Mouse (Mus musculus) hindbrain, embryonic 13.5 days (tissue): ENCODE data around the gene Sipa1l1. TPM values are rescaled to one million over a fixed set of nuclear protein-coding genes. Genes with fewer than 3 reads are reported as not detected.
A peak's percentile ranks its signal among the peaks of the same experiment; 100 is the strongest.

Experiments
- ATAC-seq: fragments of 200-750 bp; cut with Nextera tagmentation; 2 replicates; pipeline ENCODE4 v1.8.0; 2017; ENCODE audit warnings: moderate TSS enrichment; ENCODE audit not compliant: low FRiP score
- H3K27ac ChIP-seq: fragments of 300-500 bp; sonication (generic); 2 replicates; pipeline ENCODE4 v1.5.1; 2015; ENCODE audit warnings: inconsistent platforms, mild to moderate bottlenecking, moderate library complexity
- H3K27me3 ChIP-seq: fragments of 300-500 bp; sonication (generic); 2 replicates; pipeline ENCODE4 v1.6.1; 2015; ENCODE audit warnings: mild to moderate bottlenecking, inconsistent platforms
- H3K36me3 ChIP-seq: fragments of 300-500 bp; sonication (generic); 2 replicates; pipeline ENCODE4 v1.6.1; 2015; ENCODE audit warnings: mild to moderate bottlenecking, inconsistent platforms
- H3K4me1 ChIP-seq: fragments of 300-500 bp; sonication (generic); replicated peaks from 2 replicates; pipeline ENCODE4 v1.6.1; 2015; ENCODE audit warnings: inconsistent platforms
- H3K4me2 ChIP-seq: fragments of 300-500 bp; sonication (generic); 2 replicates; pipeline ENCODE4 v1.6.1; 2015; ENCODE audit warnings: inconsistent platforms, mild to moderate bottlenecking, moderate library complexity
- H3K4me3 ChIP-seq: fragments of 300-500 bp; sonication (generic); 2 replicates; pipeline ENCODE4 v1.5.1; 2015; ENCODE audit warnings: mild to moderate bottlenecking, inconsistent platforms
- H3K9ac ChIP-seq: fragments of 300-500 bp; sonication (generic); 2 replicates; pipeline ENCODE4 v1.6.1; 2015; ENCODE audit warnings: mild to moderate bottlenecking, inconsistent platforms
- H3K9me3 ChIP-seq: fragments of 300-500 bp; sonication (generic); 2 replicates; pipeline ENCODE4 v1.6.1; 2016; ENCODE audit warnings: inconsistent platforms
- WGBS: fragments of 180-500 bp; shearing (Covaris S2); methylation state at CpG from one replicate; pipeline ENCODE4 v1.1.7; 2015; 5-methylcytosine and 5-hydroxymethylcytosine counted together
- polyA plus RNA-seq: library from polyadenylated mRNA; unstranded; fragments of >200 nt; fragmentation: Nextera tagmentation; extraction: Ambion mirVana; gene quantifications from 2 replicates; pipeline ENCODE4 v1.2.1, GENCODE M21; 2015

The Sipa1l1 gene
- polyA plus RNA-seq, 1 experiment from 2014 or later, result 13.6 TPM

DNA sequence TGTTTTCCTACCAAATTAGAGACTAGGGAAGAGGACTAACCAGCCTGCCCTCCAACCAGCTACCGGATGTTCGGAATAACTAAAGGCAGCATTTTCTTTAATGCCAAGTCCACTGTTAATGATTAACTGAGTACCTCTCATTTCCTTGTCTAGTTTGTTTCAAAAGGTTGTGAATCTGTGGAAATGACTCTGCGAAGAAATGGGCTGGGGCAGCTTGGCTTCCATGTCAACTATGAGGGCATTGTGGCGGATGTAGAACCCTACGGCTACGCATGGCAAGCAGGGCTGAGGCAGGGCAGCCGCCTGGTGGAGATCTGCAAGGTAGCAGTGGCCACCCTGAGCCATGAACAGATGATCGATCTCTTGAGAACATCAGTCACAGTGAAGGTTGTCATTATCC, 228.1 kb downstream of the Sipa1l1 start:
- H3K27ac ChIP-seq, result no peak overlapping the region
- H3K9ac ChIP-seq, result no peak overlapping the region
- no peak overlapping the region for H3K4me2 ChIP-seq
- H3K9me3 ChIP-seq, result no peaks in the 10 kb centered on the region
- WGBS, result 86% methylated on average over 8 of the region's 8 CpGs
- no peak overlapping the region for H3K4me3 ChIP-seq
- peaks cover 16% of the 10 kb centered on the region for H3K4me1 ChIP-seq
- no peak for ATAC-seq
- H3K36me3 ChIP-seq, result no peaks in the 10 kb centered on the region
- H3K27me3 ChIP-seq, result no peaks in the 10 kb centered on the region

DNA sequence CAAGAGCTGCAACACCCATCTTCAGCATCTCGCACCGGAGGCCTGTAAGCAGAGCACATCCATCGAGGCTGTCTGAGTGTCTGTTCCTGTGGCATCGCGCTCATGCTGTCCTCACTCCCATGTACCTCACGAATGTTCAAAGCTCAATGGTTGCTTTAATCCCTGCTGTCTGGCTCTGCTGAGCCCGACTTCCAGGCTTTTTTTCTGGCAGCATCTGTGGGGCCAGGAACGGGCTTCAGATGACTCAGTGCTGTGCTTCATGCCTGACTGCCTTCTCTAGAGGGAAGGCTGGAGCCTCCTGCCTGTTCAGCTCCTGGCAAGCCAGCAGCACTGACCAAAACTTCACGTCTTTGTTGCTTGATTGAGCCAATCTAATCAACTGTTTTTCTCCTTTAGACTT, 228.6 kb downstream of the Sipa1l1 start:
- H3K9ac ChIP-seq, result no peak overlapping the region
- H3K27me3 ChIP-seq, result no peaks in the 10 kb centered on the region
- no peaks in the 10 kb centered on the region for H3K9me3 ChIP-seq
- H3K4me1 ChIP-seq, result peaks cover 16% of the 10 kb centered on the region
- no peak for ATAC-seq
- 64% methylated on average over 9 of the region's 9 CpGs for WGBS
- H3K4me3 ChIP-seq, result no peak overlapping the region
- no peak overlapping the region for H3K4me2 ChIP-seq
- no peaks in the 10 kb centered on the region for H3K36me3 ChIP-seq
- H3K27ac ChIP-seq, result no peak overlapping the region

DNA sequence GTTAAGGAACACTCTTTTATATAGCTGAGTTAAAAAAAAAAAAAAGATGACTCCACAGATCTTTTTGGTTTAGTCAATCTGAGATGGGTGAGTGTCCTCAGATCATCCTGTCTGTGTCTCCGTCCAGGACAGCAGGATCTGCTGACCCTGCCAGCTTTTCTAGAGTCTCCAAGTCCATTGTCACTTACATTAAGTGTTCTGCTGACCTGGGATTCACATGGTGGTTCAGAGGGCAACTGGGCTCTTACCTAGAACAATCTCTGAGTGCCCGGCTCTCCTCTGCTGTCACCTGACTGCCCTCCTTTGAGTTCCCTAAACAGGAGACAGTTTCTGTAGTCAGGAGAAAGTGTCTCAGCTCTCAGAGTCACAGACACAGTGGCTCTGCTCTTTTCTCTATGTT, 229.8 kb downstream of the Sipa1l1 start:
- Histone ChIP-seq H3K4me3 (no peak overlapping the region), H3K9me3 (no peaks in the 10 kb centered on the region), H3K27me3 (no peaks in the 10 kb centered on the region), H3K9ac (no peak overlapping the region), H3K4me1 (peaks cover 16% of the 10 kb centered on the region), H3K27ac (no peak overlapping the region), H3K36me3 (peaks cover 9% of the 10 kb centered on the region; the same call in 1 of the 2 replicates), H3K4me2 (no peak overlapping the region)
- 94% methylated on average over 2 of the region's 2 CpGs for WGBS
- no peak for ATAC-seq

DNA sequence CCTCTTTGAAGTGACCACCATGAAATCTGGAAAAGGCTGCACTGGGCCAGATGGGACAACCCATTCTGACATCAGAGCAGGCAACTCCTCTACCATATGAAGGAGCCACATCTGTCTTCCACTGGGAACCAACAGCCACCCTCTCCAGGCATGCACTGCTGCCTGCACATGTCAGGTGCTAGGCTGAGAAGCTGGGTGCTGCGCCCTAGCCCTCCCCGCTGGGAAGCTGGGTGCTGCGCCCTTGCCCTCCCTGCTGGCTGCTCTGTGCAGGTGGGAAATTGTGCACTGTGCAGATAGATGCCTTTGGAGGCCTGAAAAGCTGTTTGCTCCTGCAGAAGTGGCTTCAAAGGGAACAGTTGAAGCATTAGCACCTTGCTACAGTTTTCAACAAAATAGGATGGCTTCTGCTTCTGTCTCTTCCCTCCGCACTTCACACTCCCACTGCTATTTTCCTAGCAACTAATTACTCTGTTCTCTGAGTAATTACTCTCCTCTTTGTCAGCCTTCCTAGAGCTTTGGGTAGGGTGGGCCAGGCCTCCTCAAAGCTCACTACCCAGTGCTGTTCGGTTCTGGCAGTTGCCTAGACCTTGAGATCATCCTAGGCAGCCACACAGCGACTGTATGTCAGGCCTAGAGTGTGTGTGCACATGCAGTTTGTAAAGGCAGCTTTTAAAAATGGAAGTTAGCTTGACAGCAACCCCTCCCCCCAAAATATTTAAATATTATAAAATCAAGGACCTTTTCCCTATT, 231.0 kb downstream of the Sipa1l1 start:
- H3K4me1 ChIP-seq, result peaks cover 12% of the 10 kb centered on the region
- WGBS, result 89% methylated on average over 6 of the region's 6 CpGs
- no peaks in the 10 kb centered on the region for H3K9me3 ChIP-seq
- H3K4me3 ChIP-seq, result no peak overlapping the region
- no peak overlapping the region for H3K9ac ChIP-seq
- H3K4me2 ChIP-seq, result no peak overlapping the region
- no peaks in the 10 kb centered on the region for H3K27me3 ChIP-seq
- peaks cover 11% of the 10 kb centered on the region; the same call in 1 of the 2 replicates for H3K36me3 ChIP-seq
- no peak for ATAC-seq
- H3K27ac ChIP-seq, result peak overlapping the region; percentile 40; the same call in 1 of the 2 replicates

DNA sequence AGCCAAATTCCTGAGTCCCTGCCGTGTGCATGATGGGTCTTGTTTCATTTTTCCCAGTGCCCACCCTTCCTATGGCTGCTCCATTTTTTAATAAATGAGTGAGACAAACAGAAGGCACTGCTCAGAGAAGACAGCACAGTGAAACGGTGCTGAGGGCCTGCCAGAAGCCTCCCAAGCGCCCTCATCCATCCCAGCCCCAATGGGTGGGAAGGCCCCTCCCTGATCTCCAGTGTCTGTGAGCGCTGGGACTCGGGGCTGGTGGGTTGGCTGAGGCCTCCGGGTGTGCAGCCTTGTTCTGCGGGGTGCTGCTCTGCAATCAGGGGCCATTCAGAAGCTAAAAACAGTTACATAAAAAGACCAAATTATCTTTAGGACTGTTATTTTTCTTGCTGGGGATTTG, 231.7 kb downstream of the Sipa1l1 start:
- Histone ChIP-seq H3K4me2 (no peak overlapping the region), H3K36me3 (peaks cover 11% of the 10 kb centered on the region; the same call in 1 of the 2 replicates), H3K9me3 (no peaks in the 10 kb centered on the region), H3K4me3 (no peak overlapping the region), H3K9ac (no peak overlapping the region), H3K27ac (no peak overlapping the region), H3K4me1 (peaks cover 12% of the 10 kb centered on the region), H3K27me3 (no peaks in the 10 kb centered on the region)
- 76% methylated on average over 7 of the region's 7 CpGs for WGBS
- no peak for ATAC-seq

DNA sequence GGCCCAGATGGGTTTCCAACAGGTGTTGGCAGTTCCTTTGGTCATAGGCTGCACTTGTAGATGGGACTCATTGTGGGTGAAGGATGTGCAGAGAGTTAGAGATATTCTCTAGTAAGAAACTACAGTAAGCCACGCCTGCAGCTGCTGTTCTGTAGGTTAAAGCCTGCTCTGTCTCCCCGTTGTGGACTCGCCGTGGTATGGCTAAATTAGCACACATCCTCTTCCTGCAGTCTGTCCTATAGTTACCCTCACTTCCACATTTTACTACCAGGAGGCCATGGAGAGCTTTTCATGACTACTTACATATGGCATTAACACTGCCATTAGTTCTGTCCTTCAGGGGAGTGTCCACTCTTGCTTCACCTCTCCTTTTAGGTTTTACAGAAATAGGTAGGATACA, 232.3 kb downstream of the Sipa1l1 start:
- H3K9ac ChIP-seq, result no peak overlapping the region
- ATAC-seq, result no peak
- H3K27me3 ChIP-seq, result no peaks in the 10 kb centered on the region
- peaks cover 11% of the 10 kb centered on the region; the same call in 1 of the 2 replicates for H3K36me3 ChIP-seq
- H3K27ac ChIP-seq, result no peak overlapping the region
- H3K4me3 ChIP-seq, result no peak overlapping the region
- H3K4me1 ChIP-seq, result peaks cover 12% of the 10 kb centered on the region
- 90% methylated on average over 4 of the region's 4 CpGs for WGBS
- H3K4me2 ChIP-seq, result no peak overlapping the region
- H3K9me3 ChIP-seq, result no peaks in the 10 kb centered on the region

DNA sequence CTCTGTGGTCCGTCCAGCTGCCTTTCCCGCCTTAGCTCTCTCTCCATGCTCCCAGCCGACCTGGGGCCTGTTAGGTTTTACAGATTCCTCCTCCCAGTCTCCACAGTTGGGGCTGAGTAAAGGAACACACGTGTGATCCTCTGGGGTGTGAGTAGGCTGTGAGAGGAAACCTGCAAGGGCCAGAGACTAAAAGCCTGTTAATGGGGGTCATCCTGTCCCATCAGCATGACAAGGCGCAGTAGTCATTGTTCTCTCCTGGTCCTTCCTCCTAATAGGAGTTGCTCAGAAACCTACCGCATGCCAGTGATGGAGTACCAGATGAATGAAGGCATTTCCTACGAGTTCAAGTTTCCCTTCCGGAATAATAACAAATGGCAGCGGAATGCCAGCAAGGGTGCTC, 233.5 kb downstream of the Sipa1l1 start:
- Histone ChIP-seq H3K4me1 (peaks cover 8% of the 10 kb centered on the region), H3K27me3 (no peaks in the 10 kb centered on the region), H3K36me3 (peaks cover 11% of the 10 kb centered on the region; the same call in 1 of the 2 replicates), H3K4me2 (no peak overlapping the region), H3K4me3 (no peak overlapping the region), H3K27ac (no peak overlapping the region), H3K9me3 (no peaks in the 10 kb centered on the region), H3K9ac (no peak overlapping the region)
- no peak for ATAC-seq
- whole genome bisulfite sequencing, result 76% methylated on average over 9 of the region's 9 CpGs

DNA sequence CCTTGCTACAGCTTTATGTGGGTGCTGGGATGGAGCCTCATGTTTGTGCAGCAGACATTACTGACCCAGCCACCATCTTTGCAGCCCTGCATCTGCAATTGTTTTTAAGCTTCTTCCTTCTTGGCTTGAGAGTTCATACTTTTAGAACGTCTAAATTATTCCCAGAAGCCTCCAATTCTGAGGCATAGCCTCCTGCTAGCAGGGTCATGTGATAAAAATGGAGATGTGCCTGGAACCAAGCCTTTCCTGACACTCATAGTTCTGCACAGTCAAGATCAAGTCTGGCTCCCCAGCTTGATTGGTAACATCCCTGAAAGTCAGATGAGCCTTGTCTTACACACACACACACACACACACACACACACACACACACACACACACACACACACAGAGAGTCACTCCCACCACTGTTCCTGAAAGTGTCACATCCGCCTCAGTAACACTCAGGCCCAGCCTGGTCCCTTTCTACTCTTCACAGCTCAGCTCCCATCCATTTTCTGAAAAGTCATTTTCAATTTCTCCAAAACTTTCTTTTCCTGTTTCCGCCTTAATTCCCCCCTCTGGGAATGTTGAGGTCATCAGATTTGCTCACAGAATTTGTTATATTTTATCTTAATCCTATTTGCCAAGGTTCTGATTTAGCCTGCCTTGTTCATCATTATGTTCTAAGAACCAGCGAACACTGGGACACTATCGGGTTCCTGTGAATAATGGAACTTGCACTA, 238.6 kb downstream of the Sipa1l1 start:
- peaks cover 11% of the 10 kb centered on the region; the same call in 1 of the 2 replicates for H3K36me3 ChIP-seq
- H3K9ac ChIP-seq, result no peak overlapping the region
- peaks cover 6% of the 10 kb centered on the region; the same call in 1 of the 2 replicates for H3K4me1 ChIP-seq
- H3K27me3 ChIP-seq, result no peaks in the 10 kb centered on the region
- no peak overlapping the region for H3K4me2 ChIP-seq
- ATAC-seq, result no peak
- H3K4me3 ChIP-seq, result no peak overlapping the region
- no peaks in the 10 kb centered on the region for H3K9me3 ChIP-seq
- WGBS, result 75% methylated on average over 5 of the region's 5 CpGs
- no peak overlapping the region for H3K27ac ChIP-seq

DNA sequence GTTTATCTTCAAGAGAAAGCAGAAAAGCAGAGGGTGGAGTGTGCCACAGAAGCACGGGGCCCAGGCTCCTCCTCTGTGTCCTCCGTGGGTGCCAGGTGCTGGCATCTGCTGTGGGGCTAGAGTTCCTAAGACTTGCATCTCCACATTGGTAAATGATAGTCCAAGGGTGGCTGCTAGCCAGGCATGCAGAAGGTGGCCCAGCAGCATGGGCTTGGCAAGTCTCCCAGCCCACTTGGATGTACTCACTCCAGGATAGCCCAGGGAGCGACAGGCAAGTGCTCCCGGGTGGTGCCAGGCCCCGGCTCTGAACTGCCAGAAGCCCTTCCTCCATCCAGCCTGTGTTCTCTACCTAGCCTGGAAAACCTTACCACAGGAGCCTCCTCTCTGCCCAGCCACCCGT, 239.4 kb downstream of the Sipa1l1 start:
- Histone ChIP-seq H3K27ac (0 out of 2 replicates have a peak overlapping the region, but pooled peaks have one; percentile 5), H3K9me3 (no peaks in the 10 kb centered on the region), H3K4me3 (no peak overlapping the region), H3K9ac (no peak overlapping the region), H3K4me2 (no peak overlapping the region), H3K4me1 (peaks cover 8% of the 10 kb centered on the region; the same call in 1 of the 2 replicates), H3K36me3 (peaks cover 6% of the 10 kb centered on the region; the same call in 1 of the 2 replicates), H3K27me3 (no peaks in the 10 kb centered on the region)
- no peak for ATAC-seq
- 79% methylated on average over 6 of the region's 6 CpGs for WGBS

DNA sequence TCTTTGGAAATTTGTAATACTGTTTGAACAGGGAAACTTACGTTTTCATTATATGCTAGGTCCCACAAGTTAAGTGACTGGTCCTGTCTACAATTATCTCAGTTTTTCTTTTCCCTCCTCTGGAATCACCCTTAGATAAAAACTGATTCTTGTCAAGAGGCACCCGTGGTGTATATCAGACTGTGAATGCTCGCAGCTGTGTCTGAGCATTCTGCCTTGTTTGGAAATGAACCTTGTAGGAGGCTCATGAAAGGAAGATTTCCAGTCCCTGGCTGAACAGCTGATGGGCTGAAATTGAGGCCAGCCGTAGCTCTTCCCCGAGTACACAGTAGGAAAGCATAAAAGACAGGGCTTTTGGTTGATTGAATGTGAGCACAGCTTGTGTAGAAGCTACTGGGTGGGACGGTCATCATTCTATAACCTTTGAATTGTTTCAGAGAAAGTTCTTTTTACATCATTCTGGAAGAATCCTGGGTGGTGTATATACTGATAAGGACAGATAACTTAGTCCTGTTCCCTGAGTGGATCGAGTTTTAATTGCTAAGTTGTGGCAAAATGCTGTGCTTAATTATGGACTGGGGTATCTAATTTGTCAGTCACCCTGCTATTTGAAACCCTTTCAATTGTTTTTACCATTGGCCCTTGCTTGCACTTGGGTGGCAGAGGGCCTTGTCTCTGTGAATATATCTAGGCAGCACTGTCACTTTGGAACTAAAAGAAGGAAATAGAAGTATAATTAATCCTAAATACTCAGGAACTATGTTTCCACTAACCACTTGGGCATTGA, 240.8 kb downstream of the Sipa1l1 start:
- Histone ChIP-seq H3K4me2 (no peak overlapping the region), H3K4me3 (no peak overlapping the region), H3K4me1 (peaks cover 8% of the 10 kb centered on the region; the same call in 1 of the 2 replicates), H3K27me3 (no peaks in the 10 kb centered on the region), H3K9ac (no peak overlapping the region), H3K27ac (no peak overlapping the region), H3K36me3 (no peaks in the 10 kb centered on the region), H3K9me3 (no peaks in the 10 kb centered on the region)
- 81% methylated on average over 7 of the region's 7 CpGs for WGBS
- no peak for ATAC-seq

DNA sequence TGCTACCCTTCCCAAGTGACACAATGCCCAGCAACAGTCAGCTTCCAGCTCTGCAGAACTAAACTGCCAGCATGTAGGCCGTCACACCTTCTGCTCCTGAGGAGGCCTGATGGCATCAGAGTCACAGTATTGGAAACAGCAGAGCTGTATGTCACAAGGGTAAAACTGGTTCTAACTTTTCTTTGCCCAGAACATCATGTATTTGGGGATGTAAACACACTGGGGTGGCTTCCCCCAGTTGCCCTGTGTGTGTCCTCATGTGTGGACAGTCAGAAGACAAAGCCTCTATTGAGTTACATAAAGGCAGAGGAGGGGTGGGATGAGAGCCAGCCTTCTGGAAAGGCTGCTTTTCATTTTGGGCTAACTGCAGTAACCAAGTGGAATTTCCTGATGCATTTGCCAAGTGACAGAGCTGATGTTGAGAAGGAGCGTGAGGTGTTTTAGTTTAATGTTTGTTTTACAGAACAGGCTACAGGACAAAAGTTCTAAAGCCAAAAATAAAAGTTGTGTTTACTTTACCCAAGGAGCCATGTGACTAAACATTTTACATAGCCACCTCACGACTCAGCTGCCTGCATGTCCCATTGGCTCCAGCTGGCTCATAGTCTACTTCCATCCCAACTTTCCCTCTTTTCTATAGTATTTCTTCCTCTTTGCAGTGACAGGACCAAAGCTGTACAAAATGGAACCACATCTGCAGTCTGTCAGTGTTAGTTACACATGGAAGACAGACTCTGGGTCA, 243.3 kb downstream of the Sipa1l1 start:
- Histone ChIP-seq H3K27me3 (no peaks in the 10 kb centered on the region), H3K4me3 (no peak overlapping the region), H3K9me3 (no peaks in the 10 kb centered on the region), H3K36me3 (peaks cover 8% of the 10 kb centered on the region), H3K9ac (no peak overlapping the region), H3K27ac (peak overlapping the region; percentile 2; the same call in 1 of the 2 replicates), H3K4me2 (no peak overlapping the region), H3K4me1 (peaks cover 8% of the 10 kb centered on the region; the same call in 1 of the 2 replicates)
- 47% methylated on average over 3 of the region's 3 CpGs for WGBS
- ATAC-seq, result peak; percentile 49; the same call in 1 of the 2 replicates
